Mouse (Mus musculus): ENCODE measurements around the gene Cdc26.

Cdc26 gene

GRCm38 (mm10) chr4:62361571-62361970 lies 46.9 kb downstream of the Cdc26 start:
- no peak for DNase-seq (ENCODE audit: extremely low spot score)

GRCm38 (mm10) chr4:62360805-62361455 lies 47.5 kb downstream of the Cdc26 start:
- no peak for DNase-seq (ENCODE audit: extremely low spot score)

GRCm38 (mm10) chr4:62360088-62360804 lies 48.2 kb downstream of the Cdc26 start, which contains the start of the genes Fkbp15 and Slc31a1:
TSS of gene Fkbp15 (minus strand) at chr4:62360548.
TSS of gene Slc31a1 (plus strand) at chr4:62360727.
- peak; percentile 99 for DNase-seq (ENCODE audit: extremely low spot score)

- no peak for DNase-seq (ENCODE audit: extremely low spot score)
Observed at GRCm38 (mm10) chr4:62359256-62359775, 49.1 kb downstream of the Cdc26 start.

- no peak for DNase-seq (ENCODE audit: extremely low spot score)
Observed at GRCm38 (mm10) chr4:62357631-62358148, 50.8 kb downstream of the Cdc26 start.

- DNase-seq (ENCODE audit: extremely low spot score) = no peak
Observed at GRCm38 (mm10) chr4:62349371-62349770, 59.1 kb downstream of the Cdc26 start.

- no peak for DNase-seq (ENCODE audit: extremely low spot score)
Observed at GRCm38 (mm10) chr4:62348329-62348705, 60.1 kb downstream of the Cdc26 start.

- no peak for DNase-seq (ENCODE audit: extremely low spot score)
Observed at GRCm38 (mm10) chr4:62347605-62348328, 60.7 kb downstream of the Cdc26 start.

- DNase-seq (ENCODE audit: extremely low spot score) = no peak
Observed at GRCm38 (mm10) chr4:62345827-62346226, 62.6 kb downstream of the Cdc26 start.

- no peak for DNase-seq (ENCODE audit: extremely low spot score)
Observed at GRCm38 (mm10) chr4:62344000-62344399, 64.4 kb downstream of the Cdc26 start.

- no peak for DNase-seq (ENCODE audit: extremely low spot score)
Observed at GRCm38 (mm10) chr4:62338536-62338935, 69.9 kb downstream of the Cdc26 start.
